Mouse (Mus musculus) cerebral cortex, adult 2 months (tissue): ENCODE measurements around the gene Unc80.

Source experiments
- WGBS: fragments of 180-500 bp; shearing (Covaris S2); methylation state at CpG from one replicate; pipeline ENCODE4 v1.1.7; 2018; 5-methylcytosine and 5-hydroxymethylcytosine counted together

Gene Unc80

GRCm38 (mm10) chr1:66649568-66649967, 181.4 kb downstream of the Unc80 start:
- WGBS, result 41% methylated on average over 6 of the region's 6 CpGs

- 34% methylated on average over 1 of the region's 1 CpGs for WGBS
Observed at GRCm38 (mm10) chr1:66650006-66650405, 181.8 kb downstream of the Unc80 start.

DNA sequence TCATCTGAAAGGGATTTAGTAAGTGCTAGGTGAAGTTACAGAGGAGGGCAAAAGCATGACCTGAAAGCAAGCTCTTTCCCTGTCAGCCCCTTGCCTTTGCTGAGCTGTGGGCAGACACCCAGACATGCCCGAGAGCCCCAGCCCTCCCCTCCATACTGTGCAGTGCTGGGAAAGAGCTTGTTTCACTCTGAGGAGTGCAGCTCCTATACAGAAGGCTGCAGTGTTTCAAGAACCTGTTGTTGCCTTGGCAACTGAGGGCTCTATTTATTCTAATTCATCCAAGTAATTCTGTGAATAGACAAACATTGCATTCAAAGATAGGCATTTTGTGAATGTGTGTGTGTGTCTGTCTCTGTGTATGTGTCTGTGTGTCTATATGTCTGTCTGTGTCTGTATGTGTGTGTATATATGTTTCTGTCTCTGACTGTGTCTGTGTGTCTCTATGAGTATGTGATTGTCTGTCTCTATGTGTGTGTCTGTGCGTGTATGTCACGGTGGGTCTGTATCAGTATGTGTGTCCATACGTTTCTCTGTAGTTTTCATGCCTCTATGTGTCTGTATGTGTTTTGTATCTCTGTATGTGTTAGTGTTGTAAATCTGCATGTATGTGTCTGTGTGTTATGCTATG, 187.1 kb downstream of the Unc80 start:
- WGBS, result 27% methylated on average over 4 of the region's 4 CpGs

DNA sequence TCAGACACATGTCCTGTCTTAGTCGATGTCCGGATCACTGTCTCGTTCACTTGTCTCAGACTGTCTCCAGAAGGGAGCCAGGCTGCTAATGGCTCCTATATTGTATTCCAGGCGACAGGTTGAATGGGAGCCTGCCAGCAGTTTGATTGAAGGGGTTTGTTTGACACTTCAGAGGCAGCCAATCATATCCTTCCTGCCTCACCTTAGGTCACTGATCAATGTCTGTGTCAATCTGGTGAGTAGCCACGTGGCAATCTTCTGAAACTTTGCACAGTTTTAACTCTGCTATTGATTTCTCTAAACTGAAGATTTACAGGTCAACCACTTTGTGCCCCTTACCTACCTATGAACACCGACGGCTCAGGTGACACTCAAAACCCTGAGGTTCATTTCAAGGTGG, 203.3 kb downstream of the Unc80 start:
- WGBS, result 78% methylated on average over 7 of the region's 7 CpGs

- WGBS, result 84% methylated on average over 7 of the region's 7 CpGs
Observed at GRCm38 (mm10) chr1:66672812-66673211, 204.6 kb downstream of the Unc80 start.

- 54% methylated on average over 14 of the region's 14 CpGs for WGBS
Observed at GRCm38 (mm10) chr1:66677928-66678327, 209.8 kb downstream of the Unc80 start.

DNA sequence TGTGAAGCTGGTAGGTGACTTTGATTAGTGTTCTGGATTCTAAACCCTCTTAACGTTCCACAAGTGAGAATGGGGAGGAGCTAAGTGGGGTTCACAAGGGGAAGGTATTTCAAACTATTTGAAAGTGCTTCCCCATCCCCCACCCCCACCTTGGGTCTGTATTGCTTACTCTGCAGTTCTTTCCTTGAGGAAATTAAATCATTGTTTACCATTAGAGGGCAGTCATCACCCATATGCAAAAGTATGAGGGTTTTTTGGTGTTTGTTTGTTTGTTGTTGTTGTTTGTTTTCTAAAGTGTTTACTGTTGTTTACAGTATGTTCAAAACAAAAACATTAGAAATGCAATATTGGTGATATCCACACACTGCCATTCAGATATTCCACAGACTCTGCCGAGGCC, 210.5 kb downstream of the Unc80 start:
- WGBS, result 9% methylated on average over 2 of the region's 2 CpGs

DNA sequence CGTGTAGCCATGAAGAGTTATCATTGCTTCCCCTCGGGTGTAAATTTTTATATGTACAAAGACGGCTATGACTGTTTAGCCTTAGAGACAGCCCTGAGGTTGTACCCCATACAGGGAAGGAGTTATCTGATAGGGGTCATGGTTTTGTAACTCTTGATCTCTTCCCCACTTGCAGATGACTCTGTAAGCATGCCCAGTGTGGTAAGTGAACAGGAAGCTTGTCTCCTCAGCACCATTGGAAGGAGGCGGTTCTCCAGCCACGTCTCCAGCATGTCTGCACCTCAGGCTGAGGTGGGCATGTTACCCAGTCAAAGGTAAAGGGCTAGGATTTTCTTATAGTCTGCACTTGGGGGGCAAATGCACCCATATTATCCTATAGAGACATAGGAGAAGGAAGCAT, 214.8 kb downstream of the Unc80 start:
- 92% methylated on average over 5 of the region's 5 CpGs for WGBS

DNA sequence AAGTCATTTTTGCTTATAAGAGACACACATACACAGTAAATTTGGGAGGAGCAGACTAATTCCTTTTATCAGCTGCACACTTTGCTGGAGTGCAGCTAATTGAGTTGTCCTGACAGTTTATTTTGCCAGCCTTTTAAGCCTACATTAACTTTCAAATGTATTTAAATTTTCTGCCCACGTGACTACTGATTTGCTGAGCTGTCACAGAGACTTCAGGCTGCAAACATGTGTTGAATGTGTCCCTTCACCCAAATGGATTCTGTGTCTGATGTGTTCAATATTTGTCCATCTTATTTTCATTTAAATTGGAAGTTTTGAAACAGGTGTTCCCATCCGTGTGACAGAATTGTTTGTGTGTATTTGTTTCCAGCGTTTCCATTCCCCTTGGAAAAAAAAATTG, 223.6 kb downstream of the Unc80 start:
- 68% methylated on average over 3 of the region's 3 CpGs for WGBS

GRCm38 (mm10) chr1:66692308-66692707, 224.1 kb downstream of the Unc80 start:
- 68% methylated on average over 1 of the region's 1 CpGs for WGBS

- 66% methylated on average over 8 of the region's 8 CpGs for WGBS
Observed at GRCm38 (mm10) chr1:66692780-66693392, 224.7 kb downstream of the Unc80 start.

DNA sequence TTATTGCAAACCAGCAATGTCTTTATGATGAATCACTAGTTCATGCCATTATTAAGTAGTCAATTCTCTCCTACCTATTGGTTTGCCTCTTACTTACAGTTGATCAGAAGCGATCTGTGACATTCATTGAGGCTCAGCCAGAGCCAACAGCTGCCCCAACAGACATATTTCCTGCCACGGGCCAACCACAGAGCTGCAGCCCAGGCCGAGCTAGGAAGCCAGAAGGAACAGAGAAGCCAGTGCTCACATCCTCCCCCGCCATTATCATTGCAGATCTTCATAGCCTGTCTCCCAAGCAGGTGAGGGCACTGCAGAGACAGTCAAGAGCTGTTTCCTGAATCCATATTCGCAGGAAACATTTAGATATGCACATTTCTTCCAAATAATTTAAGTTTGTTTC, 226.1 kb downstream of the Unc80 start:
- 79% methylated on average over 5 of the region's 5 CpGs for WGBS

DNA sequence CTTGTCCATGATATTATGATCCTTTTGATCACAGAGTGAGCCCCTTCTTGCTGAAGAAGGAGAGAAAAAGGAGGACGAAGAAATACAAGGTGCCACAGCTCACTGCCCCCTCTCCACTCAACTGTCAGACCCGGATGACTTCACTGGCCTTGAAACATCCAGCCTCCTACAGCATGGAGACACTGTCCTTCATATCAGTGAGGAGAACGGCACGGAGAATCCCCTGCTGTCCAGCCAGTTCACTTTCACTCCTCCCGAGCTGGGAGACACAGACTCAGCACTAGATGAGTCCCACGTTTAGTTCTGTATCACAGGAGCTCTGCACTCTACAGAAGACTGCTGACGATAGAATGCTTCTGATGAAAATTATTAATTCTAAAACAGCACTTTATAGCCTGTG, 227.1 kb downstream of the Unc80 start:
- WGBS, result 76% methylated on average over 7 of the region's 7 CpGs

DNA sequence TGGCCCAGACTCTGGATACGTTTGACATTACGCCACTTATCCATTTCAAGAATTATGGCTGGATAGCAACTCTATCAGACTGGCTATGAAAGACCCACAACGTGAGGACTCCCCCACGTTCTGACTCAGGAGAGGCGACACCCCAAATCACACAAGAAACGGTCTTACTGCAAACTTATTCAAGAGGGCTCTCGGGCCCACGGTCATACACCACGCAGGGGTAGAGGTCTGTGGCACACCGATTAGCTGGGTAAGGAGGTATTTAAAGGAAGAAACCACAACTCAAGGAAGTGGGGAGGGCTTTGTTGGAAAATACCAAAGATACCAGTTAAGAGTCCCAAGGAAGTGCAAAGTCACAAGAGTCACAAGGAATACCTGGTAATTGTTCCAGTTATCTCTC, 231.5 kb downstream of the Unc80 start:
- 88% methylated on average over 10 of the region's 10 CpGs for WGBS

- WGBS, result 46% methylated on average over 5 of the region's 5 CpGs
Observed at GRCm38 (mm10) chr1:66700149-66700692, 232.1 kb downstream of the Unc80 start.

- WGBS, result under 1% methylated on average over 72 of the region's 73 CpGs
Observed at GRCm38 (mm10) chr1:66700693-66701575, 232.8 kb downstream of the Unc80 start, which contains the start of gene Rpe. Rpe (plus strand) TSS chr1:66700831.

- 20% methylated on average over 2 of the region's 2 CpGs for WGBS
Observed at GRCm38 (mm10) chr1:66701576-66701940, 233.4 kb downstream of the Unc80 start.

DNA sequence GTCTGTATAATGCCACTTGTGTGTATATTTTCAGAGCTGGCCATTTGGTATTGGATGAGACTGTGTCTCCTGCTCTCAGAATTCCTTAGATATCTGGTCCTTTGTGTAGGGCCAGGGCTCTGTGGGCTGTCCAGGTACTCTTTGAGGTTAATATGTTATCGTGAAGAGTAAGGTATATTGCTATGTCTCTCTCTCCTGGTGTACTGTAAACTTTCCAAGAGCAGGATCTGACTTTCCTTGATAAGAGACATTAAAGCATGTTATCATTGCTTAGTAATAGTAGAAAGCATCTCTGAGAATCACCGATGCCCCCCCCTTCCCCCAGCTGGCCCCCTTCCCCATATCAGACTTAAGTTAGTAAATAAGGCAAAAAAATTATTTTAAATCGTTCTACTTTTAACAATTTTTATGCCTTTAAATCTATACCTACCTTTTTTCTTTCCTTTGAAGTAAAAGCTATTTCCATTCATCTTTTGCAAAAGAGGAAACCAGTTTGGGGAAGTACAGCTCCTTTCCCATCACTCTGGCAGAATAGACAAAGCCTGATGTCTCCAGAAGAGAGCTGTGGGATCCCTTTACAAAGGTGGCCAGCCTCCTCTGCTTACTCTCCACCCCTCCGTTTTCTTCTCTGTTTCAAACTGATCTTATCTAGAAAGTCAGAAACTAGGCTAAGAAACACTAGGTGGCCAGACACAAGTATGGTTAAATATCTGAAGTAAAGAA, 234.6 kb downstream of the Unc80 start:
- WGBS, result 86% methylated on average over 4 of the region's 4 CpGs

DNA sequence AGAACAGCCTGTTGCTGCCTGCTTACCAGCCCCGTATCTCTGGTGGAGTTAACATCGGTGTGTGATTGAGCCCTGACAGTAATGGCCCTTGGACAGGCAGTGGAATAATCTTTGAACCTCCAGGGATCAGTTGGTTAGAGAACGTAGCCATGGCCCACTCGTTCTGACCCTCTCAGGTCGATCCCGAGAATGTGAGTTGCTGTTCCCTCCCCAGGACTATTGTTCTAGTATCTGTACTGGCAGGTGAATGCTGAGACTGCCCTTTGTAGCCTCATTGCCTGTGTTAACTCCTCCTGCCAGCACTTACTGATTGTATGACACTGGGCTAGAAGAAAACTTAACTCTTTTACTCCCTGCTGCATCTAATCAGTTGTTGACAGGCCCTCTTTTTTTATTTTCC, 236.4 kb downstream of the Unc80 start:
- 64% methylated on average over 6 of the region's 6 CpGs for whole genome bisulfite sequencing

GRCm38 (mm10) chr1:66712859-66713258, 244.7 kb downstream of the Unc80 start:
- WGBS, result 94% methylated on average over 3 of the region's 3 CpGs

- 72% methylated on average over 1 of the region's 1 CpGs for WGBS
Observed at GRCm38 (mm10) chr1:66730581-66730980, 262.4 kb downstream of the Unc80 start.
